Comparison of ENCODE assay signal across 21 mouse cellular contexts in the genomic region with DNA sequence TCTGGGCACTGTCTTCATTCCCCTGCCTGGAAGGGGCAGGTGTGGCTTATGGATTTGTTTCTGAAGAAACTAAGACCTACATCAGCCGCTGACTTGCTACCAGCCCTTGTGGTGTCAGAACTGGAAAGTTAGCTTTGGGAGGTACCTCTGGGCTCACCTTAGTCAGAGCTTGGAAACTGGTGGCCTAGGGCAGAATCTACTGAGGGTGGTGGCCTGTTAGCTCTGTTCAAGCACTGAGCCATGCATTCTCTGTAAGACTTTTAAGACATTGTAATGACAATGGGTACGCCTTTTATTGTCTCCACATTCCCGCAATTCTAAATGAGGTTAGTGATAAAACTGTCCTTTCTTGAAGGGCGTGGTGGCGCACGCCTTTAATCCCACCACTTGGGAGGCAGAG.
"Had no signal": no experiment of that assay in that cellular context is flagged by ENCODE, and none has a peak within 500 bp of the region (broad histone marks: within the 10 kb centered on the region; RNA-seq: fewer than 3 reads in every experiment).

No protein-coding gene starts in this region.

- DNase-seq: kidney, adult 8-10 months; kidney, postnatal 10 days; kidney, postnatal 36 days; liver; lung, adult 18-20 months; lung, postnatal 10 days; lung, postnatal 36 days; midbrain, embryonic 14.5 days; right cerebral cortex, postnatal 14 days; right cerebral cortex, postnatal 4 days; thymus, adult 2 months; thymus, postnatal 14 days; thymus, postnatal 4 days had no signal

- H3K36me3 ChIP-seq: kidney, embryonic 15.5 days; limb, embryonic 10.5 days; limb, embryonic 13.5 days; liver, embryonic 12.5 days; liver, embryonic 15.5 days; lung, embryonic 15.5 days had no signal

- ATAC-seq: liver, embryonic 12.5 days had no signal

- H3K27me3 ChIP-seq: kidney, embryonic 15.5 days; limb, embryonic 13.5 days; liver, embryonic 15.5 days; lung, embryonic 15.5 days had no signal

- H3K4me3 ChIP-seq: kidney, embryonic 15.5 days; limb, embryonic 10.5 days; limb, embryonic 13.5 days; liver, embryonic 12.5 days; liver, embryonic 15.5 days; lung, embryonic 15.5 days; megakaryocyte, embryonic 14.5 days had no signal

- H3K9ac ChIP-seq: kidney, embryonic 15.5 days; limb, embryonic 13.5 days; liver, embryonic 12.5 days; liver, embryonic 15.5 days; lung, embryonic 15.5 days had no signal

- H3K27ac ChIP-seq: kidney, embryonic 15.5 days; limb, embryonic 10.5 days; limb, embryonic 13.5 days; liver, embryonic 12.5 days; liver, embryonic 15.5 days; lung, embryonic 15.5 days; stomach, postnatal 0 days had no signal

- H3K9me3 ChIP-seq: kidney, embryonic 15.5 days; limb, embryonic 10.5 days; limb, embryonic 13.5 days; liver, embryonic 12.5 days; liver, embryonic 15.5 days; lung, embryonic 15.5 days had no signal
